Mouse (Mus musculus): ENCODE measurements at regions not wholly inside any gene's neighbourhood (a gene's known extent, or its start where the extent isn't known, plus 50 kb on each side); places are given as distances from the start of the nearest gene placed in this dataset.

DNA sequence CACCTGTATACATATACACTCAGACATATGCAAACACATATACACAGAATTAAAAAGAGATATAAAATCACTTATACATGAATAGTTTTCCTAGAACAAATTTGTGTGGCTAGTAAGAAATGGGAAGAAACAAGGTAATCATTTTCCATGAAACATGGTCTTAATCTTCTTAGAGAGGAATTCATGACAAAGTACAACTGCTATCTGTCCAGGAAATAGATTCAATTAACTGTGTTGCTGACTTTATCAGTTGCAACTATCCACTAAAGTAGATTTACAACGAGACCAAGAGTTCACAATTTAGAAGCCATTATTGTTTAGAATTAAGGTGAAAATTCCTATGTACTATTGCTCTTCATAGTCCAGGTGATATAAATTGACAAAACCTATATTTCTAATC lies 155.5 kb upstream of the B3galt2 start:
- H3K36me3 ChIP-seq (ENCODE audit: control insufficient read depth in 1 of 2, insufficient read depth in 2 of 2, low read length in 2 of 2) = no peaks in the 10 kb centered on the region
- no peak overlapping the region for H3K27ac ChIP-seq (ENCODE audit: control insufficient read depth, low read depth, low read length)
- no peak for DNase-seq (ENCODE audit: low read depth, low spot score)
- H3K4me1 ChIP-seq (ENCODE audit: control insufficient read depth in 1 of 2, insufficient read depth in 2 of 2, low read length in 2 of 2) = no peaks in the 10 kb centered on the region
- H3K4me3 ChIP-seq (ENCODE audit: control insufficient read depth in 1 of 2, insufficient read depth in 1 of 2, low read depth in 2 of 2, low read length in 2 of 2) = no peak overlapping the region
- no peak for TF ChIP-seq NRF1 (IDR thresholded peaks at IDR 0.05; ENCODE audit: insufficient read depth, low read depth, low read length, poor library complexity, severe bottlenecking)
- TF ChIP-seq MYC (IDR thresholded peaks at IDR 0.05; ENCODE audit: low read depth, low read length) = no peak
- TF ChIP-seq EP300 (IDR thresholded peaks at IDR 0.05; ENCODE audit: low read depth in 1 of 2, low read length in 2 of 2) = no peak
- TF ChIP-seq ZMIZ1 (IDR thresholded peaks at IDR 0.05; ENCODE audit: low read depth, low read length) = no peak
- TF ChIP-seq JUND (IDR thresholded peaks at IDR 0.05; ENCODE audit: low read depth, low read length) = no peak
- TF ChIP-seq GATA1 (IDR thresholded peaks at IDR 0.05; ENCODE audit: low read depth, low read length) = no peak
- TF ChIP-seq POLR2A (IDR thresholded peaks at IDR 0.05; ENCODE audit: control insufficient read depth in 1 of 2, insufficient read depth in 1 of 2, low read depth in 1 of 2, low read length in 2 of 2, poor library complexity in 1 of 2) = no peak
- no peak for TF ChIP-seq TCF12 (IDR thresholded peaks at IDR 0.05; ENCODE audit: low read depth, low read length)
- no peak for TF ChIP-seq ETS1 (IDR thresholded peaks at IDR 0.05; ENCODE audit: low read depth, low read length)
- TF ChIP-seq ELF1 (IDR thresholded peaks at IDR 0.05; ENCODE audit: low read depth, low read length) = no peak
- no peak for TF ChIP-seq ZC3H11A (IDR thresholded peaks at IDR 0.05; ENCODE audit: low read depth, low read length)
- no peak for TF ChIP-seq E2F4 (IDR thresholded peaks at IDR 0.05; ENCODE audit: borderline replicate concordance, low read depth, low read length)
- TF ChIP-seq MYB (IDR thresholded peaks at IDR 0.05; ENCODE audit: low read depth, low read length) = no peak
- TF ChIP-seq USF1 (IDR thresholded peaks at IDR 0.05; ENCODE audit: low read depth, low read length) = no peak
- TF ChIP-seq MEF2A (IDR thresholded peaks at IDR 0.05; ENCODE audit: extremely low read depth, insufficient replicate concordance, low read depth, low read length, poor library complexity, severe bottlenecking) = no peak
- no peak for TF ChIP-seq KAT2A (conservative IDR thresholded peaks at IDR 0.05; ENCODE audit: low read depth, low read length)
- no peak for TF ChIP-seq SIN3A (IDR thresholded peaks at IDR 0.05; ENCODE audit: low read length)
- no peak for TF ChIP-seq RCOR1 (IDR thresholded peaks at IDR 0.05; ENCODE audit: low read depth, low read length)
- H3K9ac ChIP-seq (ENCODE audit: control insufficient read depth, low read depth, low read length, poor library complexity, severe bottlenecking) = no peak overlapping the region
- no peaks in the 10 kb centered on the region for H3K9me3 ChIP-seq (replicated peaks; ENCODE audit: insufficient read depth, low read length)
- no peaks in the 10 kb centered on the region for H3K79me2 ChIP-seq (ENCODE audit: control insufficient read depth, insufficient read depth, low read length, poor library complexity)
- no peaks in the 10 kb centered on the region for H3K27me3 ChIP-seq (ENCODE audit: control insufficient read depth in 1 of 2, insufficient read depth in 2 of 2, low read length in 2 of 2)

DNA sequence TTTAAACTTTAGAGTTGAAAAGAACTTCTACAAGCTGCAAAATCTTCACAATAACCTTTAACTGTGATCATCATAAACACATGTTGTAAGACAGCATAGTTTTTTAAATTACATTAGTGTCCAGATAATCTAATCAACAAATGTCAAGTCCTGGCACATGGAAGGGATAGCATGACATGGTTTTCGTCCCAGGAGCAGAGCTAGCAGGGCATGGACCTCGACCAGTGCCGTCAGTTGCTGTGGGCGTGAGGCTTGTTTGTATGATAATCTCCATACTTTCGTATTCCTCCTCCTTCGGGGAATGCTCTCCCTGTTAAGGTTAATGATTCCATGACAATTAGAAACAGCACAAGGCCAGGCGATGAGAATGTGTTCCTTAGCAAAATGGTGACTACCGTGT lies 143.4 kb upstream of the B3galt2 start:
- Histone ChIP-seq H3K9me3 (replicated peaks; ENCODE audit: insufficient read depth, low read length) (no peaks in the 10 kb centered on the region), H3K27me3 (ENCODE audit: control insufficient read depth in 1 of 2, insufficient read depth in 2 of 2, low read length in 2 of 2) (no peaks in the 10 kb centered on the region), H3K4me3 (ENCODE audit: control insufficient read depth in 1 of 2, insufficient read depth in 1 of 2, low read depth in 2 of 2, low read length in 2 of 2) (no peak overlapping the region), H3K9ac (ENCODE audit: control insufficient read depth, low read depth, low read length, poor library complexity, severe bottlenecking) (no peak overlapping the region), H3K79me2 (ENCODE audit: control insufficient read depth, insufficient read depth, low read length, poor library complexity) (no peaks in the 10 kb centered on the region), H3K27ac (ENCODE audit: control insufficient read depth, low read depth, low read length) (no peak overlapping the region), H3K4me1 (ENCODE audit: control insufficient read depth in 1 of 2, insufficient read depth in 2 of 2, low read length in 2 of 2) (no peaks in the 10 kb centered on the region), H3K36me3 (ENCODE audit: control insufficient read depth in 1 of 2, insufficient read depth in 2 of 2, low read length in 2 of 2) (peaks cover 0 to 5% of the 10 kb centered on the region in 2 experiments; a peak in 2 of 4 replicates)
- no peak for DNase-seq (ENCODE audit: low read depth, low spot score)
- TF ChIP-seq NELFE (IDR thresholded peaks at IDR 0.05; ENCODE audit: low read depth, low read length) (no peak), USF2 (IDR thresholded peaks at IDR 0.05; ENCODE audit: borderline replicate concordance in 1 of 2, insufficient read depth in 1 of 2, low read depth in 1 of 2, low read length in 2 of 2) (no peak), BHLHE40 (IDR thresholded peaks at IDR 0.05; ENCODE audit: borderline replicate concordance, low read depth, low read length) (no peak), MAZ (IDR thresholded peaks at IDR 0.05; ENCODE audit: low read depth, low read length) (no peak), TCF12 (IDR thresholded peaks at IDR 0.05; ENCODE audit: low read depth, low read length) (no peak), UBTF (IDR thresholded peaks at IDR 0.05; ENCODE audit: borderline replicate concordance, insufficient read depth, low read depth, low read length) (no peak), ZMIZ1 (IDR thresholded peaks at IDR 0.05; ENCODE audit: low read depth, low read length) (no peak), CTCF (IDR thresholded peaks at IDR 0.05 in 2 of 3, conservative IDR thresholded peaks at IDR 0.05 in 1 of 3; ENCODE audit: control insufficient read depth in 1 of 3, insufficient read depth in 1 of 3, low read depth in 2 of 3, low read length in 3 of 3, poor library complexity in 1 of 3, severe bottlenecking in 1 of 3) (no peak), MXI1 (IDR thresholded peaks at IDR 0.05; ENCODE audit: low read depth, low read length) (no peak), JUND (IDR thresholded peaks at IDR 0.05; ENCODE audit: low read depth, low read length) (no peak), TAL1 (IDR thresholded peaks at IDR 0.05; ENCODE audit: low read length) (no peak), CHD1 (IDR thresholded peaks at IDR 0.05; ENCODE audit: low read depth, low read length) (no peak), ELF1 (IDR thresholded peaks at IDR 0.05; ENCODE audit: low read depth, low read length) (no peak), E2F4 (IDR thresholded peaks at IDR 0.05; ENCODE audit: borderline replicate concordance, low read depth, low read length) (no peak), CHD2 (IDR thresholded peaks at IDR 0.05; ENCODE audit: low read length) (no peak), KAT2A (conservative IDR thresholded peaks at IDR 0.05; ENCODE audit: low read depth, low read length) (no peak), TBP (IDR thresholded peaks at IDR 0.05; ENCODE audit: low read depth, low read length) (no peak)
